Mouse (Mus musculus) cerebellum, adult 2 months (tissue): ENCODE results near the gene Ddx39b.

ENCODE experiments used
- CTCF ChIP-seq: fragments of 200-500 bp; IDR thresholded peaks from 2 replicates; pipeline ENCODE4 v1.5.1; 2011; ENCODE audit warnings: low read depth, mild to moderate bottlenecking, control low read depth, low read length, moderate library complexity, borderline replicate concordance; ENCODE audit not compliant: insufficient read depth
- POLR2A ChIP-seq: fragments of 200-500 bp; IDR thresholded peaks from 2 replicates; pipeline ENCODE4 v1.6.1; 2011; ENCODE audit warnings: low read length, control low read depth, borderline replicate concordance; ENCODE audit not compliant: insufficient read depth

- TF ChIP-seq CTCF (no peak), POLR2A (no peak)
Observed at GRCm38 (mm10) chr17:35269653-35270347, 28.3 kb downstream of the Ddx39b start.
